Mouse (Mus musculus) frontal cortex, postnatal 25 days (tissue): ENCODE results near the gene Mad1l1.
A peak's percentile ranks its signal among the peaks of the same experiment; 100 is the strongest.
"Not testable (repeated sequence)": the region's sequence is repeated elsewhere in the genome, so short reads cannot be mapped to it uniquely, and the experiment has no call there.

Source experiments
- DNase-seq, 2 experiments: peaks; one replicate each; pipeline ENCODE4 v3.0.0; 2022; ENCODE audit warnings: low spot score in 2 of 2

The Mad1l1 gene

DNA sequence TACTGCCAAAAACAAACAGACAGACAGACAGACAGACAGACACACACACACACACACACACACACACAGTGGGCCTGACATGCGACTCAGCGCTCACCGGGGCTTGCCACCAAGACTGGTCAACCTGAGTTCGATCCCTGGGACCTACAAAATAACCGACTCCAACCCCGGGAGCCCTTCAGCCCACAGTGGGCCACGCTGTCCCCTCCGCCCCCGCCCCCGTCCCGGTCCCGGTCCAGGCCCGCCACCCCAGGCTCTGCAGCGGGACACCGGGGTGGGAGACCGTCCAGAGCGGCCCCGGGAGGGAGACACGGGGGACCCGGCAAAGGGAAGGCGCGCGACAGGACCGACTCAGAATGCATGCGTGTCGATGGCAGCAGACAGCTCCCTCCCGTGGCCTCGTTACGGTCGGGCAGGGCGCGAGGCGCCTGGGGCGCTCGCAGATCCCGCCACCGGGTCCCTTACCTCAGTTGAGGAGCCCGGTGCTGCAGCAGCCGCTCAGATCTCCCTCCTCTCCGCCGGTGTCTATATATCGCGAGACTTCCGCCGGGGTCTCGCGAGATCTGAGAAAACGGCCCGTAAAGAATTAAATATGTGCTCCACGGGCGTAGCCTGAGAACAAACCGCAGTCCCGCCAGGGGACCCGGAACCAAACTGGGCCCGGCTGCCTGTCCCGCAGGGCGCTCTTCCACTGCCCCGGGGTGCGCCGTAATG, at the start of gene Mad1l1, which contains the start of gene Nudt1:
Gene Mad1l1 (minus strand): TSS at position 511 of the 714 bp plus-strand sequence.
Gene Nudt1 (plus strand): TSS at position 615 of the 714 bp plus-strand sequence.
- DNase-seq: peak; percentile 88 to 89

DNA sequence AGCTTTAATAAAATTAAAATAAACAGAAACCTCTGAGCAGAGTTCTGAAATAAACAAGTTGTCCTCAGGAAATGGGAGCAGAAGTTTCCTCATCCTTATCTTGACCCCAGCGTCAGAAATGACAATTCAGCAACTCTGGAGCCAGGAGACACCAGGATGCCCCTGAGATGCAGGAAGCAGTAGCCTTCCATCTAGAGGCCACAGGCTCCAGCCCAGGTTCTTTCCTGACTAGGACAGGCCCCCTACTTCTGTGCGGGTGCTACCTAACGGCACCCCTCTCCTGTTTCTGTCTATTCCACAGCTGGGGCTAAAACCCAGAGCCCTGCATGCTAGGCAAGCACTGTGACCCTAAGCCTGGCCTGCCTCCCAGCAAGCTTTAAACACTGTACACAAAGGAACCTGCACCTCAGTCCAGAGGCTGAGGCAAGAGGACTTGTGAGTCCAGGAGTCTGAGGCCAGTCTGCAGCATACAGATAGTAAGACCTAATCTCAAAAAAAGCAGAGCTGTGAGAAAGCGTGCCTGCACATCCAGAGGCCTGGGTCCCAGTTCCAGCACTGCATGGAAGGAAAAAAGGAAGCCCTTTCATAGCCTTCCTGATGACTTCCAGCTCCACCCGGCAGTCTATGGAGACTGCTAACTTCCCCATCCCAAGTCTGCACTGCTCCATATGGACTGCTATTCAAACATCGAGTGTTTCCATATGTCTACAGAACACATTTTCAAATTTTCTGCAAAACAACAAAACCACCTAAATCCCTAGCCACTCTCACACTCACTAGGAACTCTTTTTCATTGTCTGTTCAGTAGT, 49.3 kb upstream of the Mad1l1 start:
- no peak for DNase-seq

DNA sequence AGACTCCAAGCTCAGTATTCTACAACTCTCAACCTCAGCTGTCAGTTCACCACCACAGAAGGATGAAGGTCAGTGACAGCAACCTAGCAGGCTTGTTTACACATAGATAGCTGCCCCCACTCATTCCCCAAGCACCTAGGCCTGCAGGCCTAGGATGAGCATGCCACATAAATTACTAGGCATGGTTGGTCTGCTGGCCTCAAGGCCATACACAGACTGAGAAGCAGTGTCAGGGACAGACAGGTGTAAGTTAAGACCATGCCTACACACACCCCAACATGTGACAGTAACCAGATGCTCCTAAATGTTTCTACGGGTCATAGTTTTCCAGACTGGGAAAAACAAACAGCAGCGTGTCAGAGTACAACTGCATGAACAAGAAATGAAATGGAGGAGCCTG, 48.1 kb upstream of the Mad1l1 start:
- DNase-seq: no peak

DNA sequence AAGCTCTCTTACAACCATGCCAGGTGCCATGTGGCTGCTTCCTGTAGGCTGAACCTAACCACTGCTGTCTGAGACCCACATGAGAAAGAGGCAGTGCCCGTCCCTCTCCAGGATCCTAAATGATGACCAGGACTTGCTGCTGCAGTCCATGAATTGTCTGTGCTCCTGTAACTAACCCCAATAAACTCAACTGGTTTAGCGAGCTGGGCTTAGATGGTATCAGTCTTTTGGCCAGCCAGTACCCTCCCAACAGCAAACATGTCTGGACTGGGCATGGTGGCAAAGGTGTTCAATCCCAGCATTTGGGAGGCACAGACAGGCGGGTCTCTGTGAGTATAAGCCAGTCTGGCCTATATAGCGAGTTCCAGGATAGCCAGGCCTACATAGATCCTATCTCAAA, 47.6 kb upstream of the Mad1l1 start:
- no peak for DNase-seq

DNA sequence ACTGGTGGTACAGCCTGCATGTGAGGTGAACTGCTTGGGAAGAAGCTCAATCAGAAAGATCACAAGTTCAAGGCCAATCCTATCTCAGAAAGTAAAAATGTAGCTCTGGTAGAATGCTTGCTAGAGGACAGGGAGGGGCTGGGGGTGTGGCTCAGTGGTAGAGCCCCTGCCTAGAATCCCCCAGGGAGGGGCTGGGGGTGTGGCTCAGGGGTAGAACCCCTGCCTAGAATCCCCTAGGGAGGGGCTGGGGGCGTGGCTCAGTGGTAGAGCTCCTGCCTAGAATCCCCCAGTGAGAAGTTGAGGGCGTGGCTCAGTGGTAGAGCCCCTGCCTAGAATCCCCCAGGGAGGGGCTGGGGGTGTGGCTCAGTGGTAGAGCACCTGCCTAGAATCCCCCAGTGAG, 46.8 kb upstream of the Mad1l1 start:
- DNase-seq: not testable (repeated sequence)

DNA sequence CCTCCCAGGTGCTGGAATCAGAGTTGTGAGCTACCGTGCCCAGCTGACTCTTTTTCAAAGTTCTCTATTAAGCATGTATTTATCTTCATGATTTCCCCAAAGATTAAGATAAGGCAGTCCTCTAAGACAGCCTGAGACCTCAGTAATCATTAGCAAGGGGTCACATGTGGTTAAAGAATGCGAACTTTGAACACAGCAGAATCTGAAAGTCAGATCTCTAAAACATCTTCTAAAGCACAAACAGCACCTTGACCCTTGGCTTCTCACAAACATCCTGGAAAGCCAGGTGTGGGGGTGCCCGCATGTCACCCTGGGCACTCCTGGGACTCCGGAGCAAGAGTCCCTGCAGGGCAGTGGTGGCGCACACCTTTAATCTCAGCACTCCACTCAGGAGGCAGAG, 43.1 kb upstream of the Mad1l1 start:
- no peak for DNase-seq

DNA sequence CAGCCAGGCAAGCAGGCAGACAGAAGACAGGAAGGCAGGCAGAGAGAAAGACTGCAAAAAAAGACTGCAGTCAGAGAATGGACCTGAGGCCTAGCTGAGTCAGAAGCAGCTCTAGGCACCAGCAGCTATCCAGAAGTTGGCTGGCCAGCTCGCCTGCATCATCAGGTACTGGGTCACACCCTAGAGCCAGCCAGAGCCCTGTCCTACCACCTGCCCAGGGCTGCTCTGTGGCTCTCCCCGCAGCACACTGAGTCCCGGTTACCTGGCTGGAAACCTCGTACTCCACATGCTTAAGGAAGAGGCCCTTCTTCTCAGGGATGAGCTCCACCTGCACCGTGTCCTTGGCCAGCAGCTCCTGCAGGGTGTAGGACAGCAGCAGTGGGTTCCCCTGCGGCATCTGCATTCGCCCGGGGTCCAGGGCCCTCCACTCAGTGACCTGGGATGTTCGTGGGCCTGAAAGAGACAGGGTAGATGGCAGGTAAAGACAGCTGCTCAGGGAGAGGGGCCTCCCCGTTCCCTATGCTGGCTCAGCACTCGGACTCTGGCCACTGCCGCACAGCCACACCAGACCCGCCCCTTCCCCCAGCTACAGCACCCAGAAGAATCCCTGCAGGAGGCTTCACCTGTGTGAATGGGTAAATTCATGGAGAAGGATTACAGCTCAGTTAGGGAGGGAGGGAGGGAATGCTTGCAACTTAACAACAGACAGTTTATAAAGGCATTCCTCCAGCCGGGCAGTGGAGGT, 38.8 kb upstream of the Mad1l1 start:
- DNase-seq: no peak

DNA sequence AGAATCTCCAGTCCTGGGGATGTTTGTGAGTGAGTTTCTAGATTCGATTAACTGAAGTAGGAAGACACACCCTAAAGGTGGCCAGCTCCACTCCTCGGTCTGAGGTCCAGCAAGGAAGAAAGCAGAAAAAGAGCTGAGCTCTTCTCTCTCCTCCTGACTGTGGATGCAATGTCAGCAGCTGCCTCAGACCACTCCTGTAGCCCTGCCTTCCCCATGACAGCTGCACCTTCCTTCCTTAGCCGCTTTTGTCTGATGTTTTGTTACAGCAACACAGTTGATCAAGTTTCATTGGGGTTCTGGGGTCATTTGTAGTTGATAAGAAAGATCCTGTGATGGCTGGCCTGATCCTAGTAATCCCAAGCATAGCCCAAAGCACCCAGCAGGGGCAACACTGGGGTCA, 36.1 kb upstream of the Mad1l1 start:
- no peak for DNase-seq

DNA sequence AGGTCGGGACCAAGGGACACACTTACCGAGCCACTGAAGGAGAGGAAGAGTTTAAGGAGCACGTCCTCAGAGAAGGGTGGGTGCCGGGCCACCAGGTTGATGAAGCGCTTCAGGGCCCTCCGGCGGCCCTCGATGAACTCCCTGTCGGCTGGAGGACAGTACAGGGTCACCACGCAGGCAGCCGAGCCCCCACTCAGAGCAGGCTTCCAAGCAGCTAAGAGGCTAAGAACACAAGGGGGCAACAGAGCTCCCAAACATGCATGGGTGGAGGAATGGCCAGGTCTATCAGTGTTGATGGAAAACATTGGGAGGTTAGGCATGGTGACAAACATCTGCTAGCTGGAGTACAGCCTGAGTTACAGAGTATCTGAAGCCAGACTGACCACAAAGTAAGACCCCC, 34.6 kb upstream of the Mad1l1 start:
- no peak for DNase-seq

DNA sequence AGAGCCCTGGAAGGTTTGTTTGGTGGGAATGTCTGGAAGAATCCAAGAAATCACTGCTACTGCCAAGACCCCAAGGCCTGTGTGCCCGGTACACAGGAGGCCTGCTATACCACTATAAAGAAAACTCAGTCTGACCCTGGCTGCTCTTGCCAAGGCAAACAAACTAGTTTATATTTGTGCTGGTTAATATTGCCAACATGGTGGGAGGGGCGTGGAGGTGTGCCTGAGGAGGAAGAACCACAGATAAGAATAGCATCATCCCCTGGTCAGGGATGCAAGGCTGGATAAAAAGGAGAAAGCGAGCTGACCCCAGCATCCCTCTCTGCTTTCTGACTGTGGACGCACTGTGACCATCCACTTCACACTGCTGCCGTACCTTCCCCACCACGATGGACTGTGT, 31.0 kb upstream of the Mad1l1 start:
- DNase-seq: no peak

DNA sequence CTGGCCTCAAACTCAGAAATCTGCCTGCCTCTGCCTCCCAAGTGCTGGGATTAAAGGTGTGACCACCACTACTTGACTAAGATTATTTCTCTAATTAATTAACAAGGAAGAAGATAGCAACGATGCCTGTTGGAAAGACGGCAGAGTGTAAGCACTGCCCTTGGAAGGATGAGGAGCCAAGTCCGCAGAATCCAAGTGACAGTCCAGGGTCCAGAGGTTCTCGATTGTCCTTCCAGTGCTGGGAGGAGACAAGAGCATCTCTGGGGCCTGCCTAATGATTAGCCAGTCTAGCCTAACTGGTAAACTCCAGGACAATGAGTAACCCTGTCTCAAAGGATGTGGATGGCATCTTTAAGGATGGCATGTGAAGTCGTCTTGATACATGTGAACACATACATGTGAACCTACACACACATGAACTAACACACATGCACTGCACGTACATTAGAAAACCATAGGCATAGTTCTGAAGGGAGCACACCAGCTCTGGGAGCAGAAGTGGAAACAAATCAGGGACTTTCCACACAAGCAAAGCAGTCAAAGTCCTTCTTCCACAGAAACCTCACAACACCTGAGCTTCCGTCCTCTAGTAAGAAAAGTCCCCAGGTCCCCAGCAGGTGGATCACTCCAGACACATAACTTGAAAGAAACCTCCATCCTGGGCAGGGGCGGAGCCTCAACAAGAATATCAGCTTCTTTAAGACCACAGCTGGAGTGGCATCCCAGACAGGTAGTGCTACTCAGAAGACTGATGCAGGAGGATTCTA, 29.6 kb upstream of the Mad1l1 start:
- no peak for DNase-seq

DNA sequence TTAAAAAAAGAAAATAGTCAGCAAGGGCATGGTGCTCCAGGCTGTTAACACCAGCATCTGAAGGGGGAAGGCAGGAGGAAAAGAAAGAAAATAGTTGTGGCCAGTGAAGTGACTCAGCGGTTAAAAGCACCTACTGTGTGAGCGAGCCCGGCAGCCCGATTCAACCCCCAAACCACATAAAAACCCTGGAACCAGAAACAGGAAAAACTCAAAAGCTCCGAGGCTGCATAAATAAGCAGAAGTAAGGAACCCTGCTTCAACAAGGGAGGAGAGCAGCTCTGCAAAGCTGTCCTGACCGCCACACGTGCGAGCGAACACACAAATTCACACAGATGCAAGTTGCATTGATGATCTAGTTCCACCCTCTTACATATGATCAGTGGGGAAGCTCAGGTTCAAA, 28.5 kb upstream of the Mad1l1 start:
- DNase-seq: no peak

DNA sequence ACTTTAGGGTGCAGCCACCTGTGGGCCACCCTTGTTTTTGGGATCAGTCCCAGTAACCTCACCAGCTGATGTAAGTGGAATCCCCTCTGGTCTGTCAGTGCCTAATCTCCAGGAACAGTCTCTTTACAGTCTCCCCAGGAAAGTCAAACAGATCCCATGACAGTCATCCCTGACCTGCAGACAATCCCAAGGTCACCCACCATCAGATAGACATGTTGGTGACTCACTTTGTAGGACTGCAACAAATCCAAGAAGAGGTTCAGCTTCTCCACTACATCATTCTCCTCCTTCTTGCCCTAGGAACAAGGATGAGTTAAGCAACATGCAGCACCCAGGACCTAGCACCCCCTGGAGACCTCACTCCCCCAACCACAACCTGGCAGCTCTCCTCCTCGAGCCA, 24.7 kb upstream of the Mad1l1 start:
- DNase-seq: no peak

DNA sequence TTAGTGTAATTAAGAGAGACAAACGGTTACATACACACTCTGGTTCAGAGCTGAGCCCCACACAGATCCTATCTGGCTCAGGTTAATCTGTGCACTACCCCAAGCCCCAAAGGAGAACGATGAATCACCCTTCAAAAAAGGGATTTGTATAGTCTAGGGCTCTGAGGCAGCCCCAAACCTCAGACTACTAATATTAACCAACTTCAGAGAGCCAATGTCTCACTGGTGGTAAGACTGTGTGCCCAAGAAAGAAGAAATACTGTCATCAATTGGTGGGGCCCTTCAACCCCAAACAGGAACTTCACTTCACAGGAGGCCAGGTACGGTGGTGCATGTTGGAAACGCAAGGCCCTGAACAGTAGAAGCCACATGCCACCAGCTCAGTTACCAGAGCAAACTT, 23.9 kb upstream of the Mad1l1 start:
- no peak for DNase-seq

DNA sequence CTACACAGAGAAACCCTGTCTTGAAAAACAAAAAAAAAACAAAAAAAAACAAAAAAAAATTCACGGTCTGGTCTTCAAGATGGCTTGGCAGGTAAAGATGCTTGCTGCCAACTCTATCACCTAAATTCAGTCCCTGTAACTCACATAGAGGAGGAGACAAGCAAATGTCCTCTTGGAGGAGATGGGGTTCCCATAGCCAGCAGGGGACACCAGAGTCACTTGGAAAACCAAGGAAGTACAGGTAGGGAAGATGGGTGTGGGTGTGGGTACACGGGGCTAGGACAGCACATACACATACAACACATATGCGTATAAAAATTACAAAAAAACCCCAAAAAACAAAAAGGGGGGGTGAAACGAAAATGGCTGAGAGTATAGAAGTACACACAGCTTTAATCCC, 21.5 kb upstream of the Mad1l1 start:
- no peak for DNase-seq

DNA sequence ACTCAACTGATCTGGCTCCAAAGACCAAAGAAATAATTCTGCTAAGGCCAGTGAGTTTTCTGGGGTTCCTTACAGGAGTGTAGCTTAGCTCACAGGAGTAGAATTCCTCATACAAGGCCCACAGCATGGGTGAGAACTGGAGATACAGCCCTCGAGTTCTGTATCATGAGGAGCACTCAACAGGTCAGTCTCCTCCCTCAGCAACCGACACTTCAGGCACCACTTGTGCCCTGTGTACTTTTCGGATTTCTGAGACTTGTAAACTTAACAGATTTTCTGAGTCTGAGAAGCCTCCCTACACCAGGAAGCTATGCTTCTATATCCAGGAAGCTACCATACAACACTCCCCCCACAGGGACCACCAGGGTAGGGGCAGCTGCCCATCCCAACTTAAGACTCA, 18.5 kb upstream of the Mad1l1 start:
- DNase-seq: no peak

DNA sequence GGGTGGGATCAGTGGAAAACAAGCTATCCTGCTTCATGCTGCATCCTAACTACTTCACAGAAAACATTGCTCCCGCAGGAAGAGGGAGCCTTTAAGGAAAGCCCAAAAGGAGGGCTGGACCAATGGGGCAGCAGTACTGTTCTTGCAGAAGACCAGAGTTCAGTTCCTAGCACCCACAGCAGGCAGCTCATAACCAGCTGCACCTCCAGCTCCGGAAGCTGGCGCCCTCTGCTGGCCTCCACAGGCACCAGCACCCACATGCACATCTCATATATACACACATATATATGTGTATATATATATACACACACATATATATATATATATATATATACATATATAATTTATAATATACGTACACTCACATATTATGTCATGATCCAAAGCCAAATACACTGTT, 17.4 kb upstream of the Mad1l1 start:
- no peak for DNase-seq

DNA sequence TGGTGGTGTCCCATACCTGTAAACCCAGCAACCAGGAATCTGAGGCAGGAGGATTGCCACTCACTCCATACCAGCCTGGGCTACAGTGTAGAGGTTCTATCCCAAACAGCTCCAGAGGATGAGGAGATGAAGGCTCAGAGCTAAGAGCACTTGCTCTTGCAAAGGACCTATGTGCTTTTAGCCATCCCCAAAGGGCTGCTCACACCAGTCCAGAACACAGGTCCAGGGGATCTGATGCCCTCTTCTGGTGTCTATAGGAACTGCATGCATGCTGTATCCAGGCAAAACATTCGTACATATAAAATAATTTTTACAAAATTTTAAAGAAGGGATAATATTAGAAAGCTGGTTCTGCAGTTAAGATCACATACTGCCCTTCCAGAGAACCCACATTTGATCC, 15.3 kb upstream of the Mad1l1 start:
- DNase-seq: no peak

DNA sequence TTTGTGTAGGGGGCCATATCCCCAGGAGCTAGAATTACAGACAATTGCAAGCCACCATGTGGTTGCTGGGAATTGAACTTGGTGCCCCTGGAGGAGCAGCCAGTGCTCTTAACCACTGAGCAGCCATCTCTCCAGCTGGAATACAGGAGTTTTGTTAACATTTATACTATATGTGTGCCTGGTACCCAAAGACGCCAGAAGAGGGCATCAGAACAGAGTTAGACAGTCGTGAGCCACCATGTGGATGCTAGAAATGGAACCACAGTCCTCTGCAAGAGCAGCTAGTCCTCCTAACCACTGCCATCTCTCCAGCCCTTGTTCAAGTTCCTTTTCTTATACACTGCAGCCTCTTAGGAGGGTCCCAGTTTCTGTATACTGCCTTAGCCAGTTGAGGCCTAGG, 12.3 kb upstream of the Mad1l1 start:
- DNase-seq: no peak

DNA sequence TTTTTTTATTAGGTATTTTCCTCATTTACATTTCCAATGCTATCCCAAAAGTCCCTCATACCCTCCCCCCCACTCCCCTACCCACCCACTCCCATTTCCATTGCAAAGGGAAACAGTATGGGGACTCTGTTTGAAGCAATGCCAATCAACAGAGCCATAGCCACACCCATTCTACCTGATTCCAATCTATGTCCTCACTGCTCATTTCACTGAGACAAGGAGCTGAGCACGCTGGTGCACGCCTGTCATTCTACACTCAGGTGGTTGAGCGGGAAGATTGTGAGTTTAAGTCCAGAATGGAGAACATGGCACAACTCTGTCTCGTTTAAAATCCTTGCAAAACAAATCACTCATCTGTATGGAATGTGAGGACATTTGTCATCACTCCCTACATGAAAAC, 11.2 kb upstream of the Mad1l1 start:
- no peak for DNase-seq

DNA sequence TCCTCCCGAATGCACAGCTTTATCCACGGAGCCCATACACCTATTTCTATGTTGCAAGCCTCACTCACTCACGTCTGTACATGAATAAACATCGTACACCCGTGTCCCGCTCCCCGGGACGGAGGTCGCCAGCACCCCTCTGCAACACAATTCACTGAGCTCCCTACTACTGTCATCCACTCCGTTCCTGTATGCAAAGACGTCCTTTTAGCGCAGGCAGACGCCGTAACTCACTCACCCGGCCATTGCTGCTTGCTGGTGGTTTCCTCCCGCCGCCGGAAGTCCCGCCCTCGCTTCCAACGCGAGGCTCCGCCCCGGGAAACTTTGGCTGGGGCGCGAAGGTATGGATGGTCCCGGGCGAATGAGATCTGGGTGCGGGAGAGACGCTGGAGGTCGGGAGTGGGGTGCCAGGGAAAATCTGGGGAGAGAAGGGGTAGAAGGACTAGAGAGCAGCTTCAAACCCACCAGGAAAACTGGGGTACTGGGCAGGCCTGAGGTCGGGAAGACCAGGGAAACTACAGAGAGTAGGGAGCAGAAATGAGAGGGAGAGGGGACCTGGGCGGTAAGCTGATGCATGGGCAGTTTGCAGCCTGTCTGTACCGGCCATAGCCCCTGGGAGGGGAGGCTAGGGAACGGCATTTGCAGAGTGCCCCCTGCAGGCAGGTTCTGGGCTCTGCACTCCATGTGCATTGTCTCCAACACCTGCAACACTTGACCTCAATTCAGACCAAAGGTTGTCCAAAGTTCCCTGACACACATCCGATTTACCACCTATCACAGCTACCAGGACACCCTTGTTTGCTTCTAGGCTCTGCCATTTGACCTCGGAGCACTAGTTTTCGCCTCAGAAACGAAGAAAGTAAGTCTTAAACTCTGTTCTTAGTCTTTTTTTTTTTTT, 10.5 kb upstream of the Mad1l1 start, which contains the start of gene Mrm2:
Gene Mrm2 (minus strand): TSS at position 284 of the 898 bp plus-strand sequence.
- peak; percentile 55 to 58 for DNase-seq
